ENCODE assay signal across 9 mouse cellular contexts in the genomic region with DNA sequence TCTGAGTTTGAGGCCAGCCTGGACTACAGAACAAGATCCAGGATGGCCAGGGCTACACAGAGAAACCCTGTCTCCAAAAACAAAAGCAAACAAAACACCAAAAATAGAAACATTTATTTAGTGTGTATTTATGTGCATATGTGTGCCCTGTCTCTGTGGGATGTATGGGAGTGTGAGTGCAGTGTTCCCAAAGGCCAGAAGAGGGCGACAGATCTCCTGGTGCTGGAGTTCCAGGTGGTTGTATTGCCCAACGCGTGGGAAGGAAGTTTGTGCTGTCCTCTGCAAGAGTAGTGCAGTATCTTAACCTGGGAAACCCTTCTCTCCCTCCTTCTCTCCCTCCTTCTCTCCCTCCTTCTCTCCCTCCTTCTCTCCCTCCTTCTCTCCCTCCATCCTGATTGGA. TPM values are rescaled to one million over a fixed set of nuclear protein-coding genes. Genes with fewer than 3 reads are reported as not detected.
DNase-seq lines count a peak whose midpoint lies in the region; ATAC-seq and TF ChIP-seq lines count a peak whose summit lies in the region.
"Had no signal": no experiment of that assay in that cellular context is flagged by ENCODE, and none has a peak within 500 bp of the region (broad histone marks: within the 10 kb centered on the region; RNA-seq: fewer than 3 reads in every experiment).

No protein-coding gene starts in this region.

- H3K27ac ChIP-seq in hindbrain, embryonic 10.5 days, result no peak overlapping the region
- H3K27ac ChIP-seq in hindbrain, embryonic 14.5 days, result no peak overlapping the region
- H3K27ac ChIP-seq in thymus, adult 2 months (ENCODE audit: control insufficient read depth, insufficient read depth, low read length), result no peak overlapping the region
- H3K27ac ChIP-seq in embryonic fibroblast, embryonic 13.5 days (ENCODE audit: insufficient read depth, low read length), result peak overlapping the region; percentile 93

- peaks cover 48% of the 10 kb centered on the region for H3K36me3 ChIP-seq in hindbrain, embryonic 10.5 days
- H3K36me3 ChIP-seq in hindbrain, embryonic 14.5 days (replicated peaks; ENCODE audit: control insufficient read depth, insufficient read depth), result no peaks in the 10 kb centered on the region
- H3K36me3 ChIP-seq in thymus, adult 2 months (ENCODE audit: control insufficient read depth, insufficient read depth, low read length), result no peaks in the 10 kb centered on the region

- H3K4me1 ChIP-seq in hindbrain, embryonic 10.5 days (replicated peaks), result no peaks in the 10 kb centered on the region
- H3K4me1 ChIP-seq in hindbrain, embryonic 14.5 days (replicated peaks; ENCODE audit: control insufficient read depth, insufficient read depth, low read length), result no peaks in the 10 kb centered on the region
- no peaks in the 10 kb centered on the region for H3K4me1 ChIP-seq in thymus, adult 2 months (replicated peaks; ENCODE audit: control insufficient read depth, insufficient read depth, low read length)
- peaks cover 11% of the 10 kb centered on the region for H3K4me1 ChIP-seq in embryonic fibroblast, embryonic 13.5 days (ENCODE audit: control insufficient read depth, insufficient read depth, low read length)

- WGBS in hindbrain, embryonic 10.5 days, result 46% methylated on average over 3 of the region's 3 CpGs
- WGBS in hindbrain, embryonic 14.5 days, result 43% methylated on average over 3 of the region's 3 CpGs
- WGBS in thymus, adult 2 months, result 72% methylated on average over 3 of the region's 3 CpGs

- TF ChIP-seq POLR2A in thymus, adult 2 months (IDR thresholded peaks at IDR 0.05; ENCODE audit: control insufficient read depth, extremely low read depth, insufficient read depth, low read length, poor library complexity), result no peak
- no peak for TF ChIP-seq POLR2A in embryonic fibroblast, embryonic 13.5 days (IDR thresholded peaks at IDR 0.05; ENCODE audit: low read depth, low read length)

- ATAC-seq in hindbrain, embryonic 14.5 days (ENCODE audit: low FRiP score), result no peak
- no peak for ATAC-seq in inflammation-experienced regulatory T-cells, adult 6 months

- TF ChIP-seq CTCF in thymus, adult 2 months (IDR thresholded peaks at IDR 0.05; ENCODE audit: borderline replicate concordance, control insufficient read depth, extremely low read depth, insufficient read depth, low read length, poor library complexity), result no peak
- TF ChIP-seq CTCF in embryonic fibroblast, embryonic 13.5 days (IDR thresholded peaks at IDR 0.05; ENCODE audit: borderline replicate concordance, insufficient read depth, low read length), result no peak

- no peak overlapping the region for H3K4me2 ChIP-seq in hindbrain, embryonic 14.5 days (replicated peaks)

- no peaks in the 10 kb centered on the region for H3K9me3 ChIP-seq in hindbrain, embryonic 10.5 days
- no peaks in the 10 kb centered on the region for H3K9me3 ChIP-seq in hindbrain, embryonic 14.5 days (ENCODE audit: control insufficient read depth, low read length)

- peak; percentile 16 for DNase-seq in hindbrain, embryonic 10.5 days (ENCODE audit: low spot score)
- DNase-seq in hindbrain, embryonic 14.5 days (ENCODE audit: low spot score), result no peak
- DNase-seq in thymus, postnatal 0 days (ENCODE audit: low spot score), result peak; percentile 36
- no peak for DNase-seq in thymus, adult 2 months
- DNase-seq in right cerebral cortex, postnatal 36 days (ENCODE audit: low spot score in 2 of 2), result no peak
- DNase-seq in spleen, postnatal 14 days (ENCODE audit: low spot score in 2 of 2), result no peak
- DNase-seq: retina, postnatal 1 day had no signal

- no peak overlapping the region for H3K4me3 ChIP-seq in hindbrain, embryonic 10.5 days
- H3K4me3 ChIP-seq in hindbrain, embryonic 14.5 days (replicated peaks; ENCODE audit: low read length), result no peak overlapping the region
- no peak overlapping the region for H3K4me3 ChIP-seq in thymus, adult 2 months (ENCODE audit: control insufficient read depth, insufficient read depth, low read length)
- no peak overlapping the region for H3K4me3 ChIP-seq in embryonic fibroblast, embryonic 13.5 days (ENCODE audit: insufficient read depth, low read length)

- no peaks in the 10 kb centered on the region for H3K27me3 ChIP-seq in hindbrain, embryonic 10.5 days (ENCODE audit: insufficient read depth, poor library complexity, severe bottlenecking)
- H3K27me3 ChIP-seq in hindbrain, embryonic 14.5 days (ENCODE audit: control insufficient read depth, insufficient read depth, low read length), result no peaks in the 10 kb centered on the region
- H3K27me3 ChIP-seq in thymus, adult 2 months (ENCODE audit: control insufficient read depth, insufficient read depth, low read length), result no peaks in the 10 kb centered on the region

- H3K9ac ChIP-seq in hindbrain, embryonic 14.5 days, result no peak overlapping the region

RNA-seq across cellular contexts. Expression of gene Pbx4, which starts 17.6 kb away (rescaled TPM):
- polyA plus RNA-seq in hindbrain, embryonic 10.5 days (2016; fragmentation: Nextera tagmentation; extraction: Ambion mirVana), result 39.8 and 49.9 TPM in 2 replicates
- polyA plus RNA-seq in hindbrain, embryonic 14.5 days (2014; fragmentation: Nextera tagmentation; extraction: Ambion mirVana), result 52.9 and 59.7 TPM in 2 replicates
- polyA plus RNA-seq in thymus, postnatal 0 days (2015; fragmentation: Nextera tagmentation; extraction: Ambion mirVana), result 15.1 and 18.3 TPM in 2 replicates
- polyA plus RNA-seq in thymus, adult 2 months (2012; rRNA removed), result 29.0 and 34.2 TPM in 2 replicates
- polyA plus RNA-seq in embryonic fibroblast, embryonic 13.5 days (2011; ENCODE audit: insufficient read length, low read depth, missing spikeins), result 2.5 and 3.6 TPM in 2 replicates
- polyA plus RNA-seq in inflammation-experienced regulatory T-cells, adult 6 months (2017; shearing (Covaris generic)), result 10 to 100 TPM in 2 of 3 experiments, 1 to 10 TPM in 1; 7.5 to 20.8 (median 18.4) TPM

RNA-seq across cellular contexts. Expression of gene Lpar2, which starts 27.7 kb away (rescaled TPM):
- polyA plus RNA-seq in hindbrain, embryonic 10.5 days (2016; fragmentation: Nextera tagmentation; extraction: Ambion mirVana), result 0.63 and 0.73 TPM in 2 replicates
- polyA plus RNA-seq in hindbrain, embryonic 14.5 days (2014; fragmentation: Nextera tagmentation; extraction: Ambion mirVana), result 0.99 and 1.6 TPM in 2 replicates
- polyA plus RNA-seq in thymus, postnatal 0 days (2015; fragmentation: Nextera tagmentation; extraction: Ambion mirVana), result 0.31 and 0.53 TPM in 2 replicates
- polyA plus RNA-seq in thymus, adult 2 months (2012; rRNA removed), result 10.3 and 12.0 TPM in 2 replicates
- 2.9 and 4.0 TPM in 2 replicates for polyA plus RNA-seq in embryonic fibroblast, embryonic 13.5 days (2011; ENCODE audit: insufficient read length, low read depth, missing spikeins)
- polyA plus RNA-seq in inflammation-experienced regulatory T-cells, adult 6 months (2017; shearing (Covaris generic)), result under 1 TPM; 0.18 to 0.77 (median 0.51) TPM

RNA-seq across cellular contexts. Expression of gene Cilp2, which starts 37.6 kb away (rescaled TPM):
- polyA plus RNA-seq in hindbrain, embryonic 10.5 days (2016; fragmentation: Nextera tagmentation; extraction: Ambion mirVana), result 0.44 and 0.47 TPM in 2 replicates
- 4.1 and 4.2 TPM in 2 replicates for polyA plus RNA-seq in hindbrain, embryonic 14.5 days (2014; fragmentation: Nextera tagmentation; extraction: Ambion mirVana)
- 0.09 and 0.16 TPM in 2 replicates for polyA plus RNA-seq in thymus, postnatal 0 days (2015; fragmentation: Nextera tagmentation; extraction: Ambion mirVana)
- 0.75 and 2.2 TPM in 2 replicates for polyA plus RNA-seq in thymus, adult 2 months (2012; rRNA removed)
- not detected in 2 replicates for polyA plus RNA-seq in embryonic fibroblast, embryonic 13.5 days (2011; ENCODE audit: insufficient read length, low read depth, missing spikeins)
- polyA plus RNA-seq in inflammation-experienced regulatory T-cells, adult 6 months (2017; shearing (Covaris generic)), result not detected

RNA-seq across cellular contexts. Expression of gene Gmip, which starts 41.4 kb away (rescaled TPM):
- 10.4 and 16.5 TPM in 2 replicates for polyA plus RNA-seq in hindbrain, embryonic 10.5 days (2016; fragmentation: Nextera tagmentation; extraction: Ambion mirVana)
- polyA plus RNA-seq in hindbrain, embryonic 14.5 days (2014; fragmentation: Nextera tagmentation; extraction: Ambion mirVana), result 22.1 and 27.7 TPM in 2 replicates
- polyA plus RNA-seq in thymus, postnatal 0 days (2015; fragmentation: Nextera tagmentation; extraction: Ambion mirVana), result 30.9 and 35.0 TPM in 2 replicates
- 169 and 195 TPM in 2 replicates for polyA plus RNA-seq in thymus, adult 2 months (2012; rRNA removed)
- 13.5 and 15.9 TPM in 2 replicates for polyA plus RNA-seq in embryonic fibroblast, embryonic 13.5 days (2011; ENCODE audit: insufficient read length, low read depth, missing spikeins)
- 100 to 1,000 TPM in 1 of 3 experiments, 10 to 100 TPM in 2; 53.2 to 105 (median 79.3) TPM for polyA plus RNA-seq in inflammation-experienced regulatory T-cells, adult 6 months (2017; shearing (Covaris generic))

RNA-seq across cellular contexts. Expression of gene Tssk6, which starts 52.1 kb away (rescaled TPM):
- polyA plus RNA-seq in hindbrain, embryonic 10.5 days (2016; fragmentation: Nextera tagmentation; extraction: Ambion mirVana), result 4.7 and 4.8 TPM in 2 replicates
- 4.6 and 4.7 TPM in 2 replicates for polyA plus RNA-seq in hindbrain, embryonic 14.5 days (2014; fragmentation: Nextera tagmentation; extraction: Ambion mirVana)
- 5.0 and 5.1 TPM in 2 replicates for polyA plus RNA-seq in thymus, postnatal 0 days (2015; fragmentation: Nextera tagmentation; extraction: Ambion mirVana)
- polyA plus RNA-seq in thymus, adult 2 months (2012; rRNA removed), result 1.3 and 1.8 TPM in 2 replicates
- polyA plus RNA-seq in embryonic fibroblast, embryonic 13.5 days (2011; ENCODE audit: insufficient read length, low read depth, missing spikeins), result 0.39 and 0.50 TPM in 2 replicates
- 1 to 10 TPM in 1 of 3 experiments, under 1 TPM in 1, not detected in 1; 0.35 to 1.2 TPM for polyA plus RNA-seq in inflammation-experienced regulatory T-cells, adult 6 months (2017; shearing (Covaris generic))

Comparison
In these comparisons a context has a peak if more than half of its experiments do, and no peak if none do; other contexts are left out.
1. DNase-seq: peak in hindbrain, embryonic 10.5 days (single experiment) and thymus, postnatal 0 days (single experiment); none in hindbrain, embryonic 14.5 days (single experiment), thymus, adult 2 months (single experiment), right cerebral cortex, postnatal 36 days (0 of 2) and spleen, postnatal 14 days (0 of 2).